Mouse (Mus musculus) c-Kit-negative CD71-positive TER-119-positive erythroid progenitor cells, embryonic 14.5 days (primary cell): ENCODE measurements at regions not wholly inside any gene's neighbourhood (a gene's known extent, or its start where the extent isn't known, plus 50 kb on each side); places are given as distances from the start of the nearest gene placed in this dataset.
"Not testable (repeated sequence)": the region's sequence is repeated elsewhere in the genome, so short reads cannot be mapped to it uniquely, and the experiment has no call there.

Source experiments
- DNase-seq: peaks from one replicate; pipeline ENCODE4 v3.0.0-alpha.2; 2013; ENCODE audit warnings: low read depth, low spot score

DNA sequence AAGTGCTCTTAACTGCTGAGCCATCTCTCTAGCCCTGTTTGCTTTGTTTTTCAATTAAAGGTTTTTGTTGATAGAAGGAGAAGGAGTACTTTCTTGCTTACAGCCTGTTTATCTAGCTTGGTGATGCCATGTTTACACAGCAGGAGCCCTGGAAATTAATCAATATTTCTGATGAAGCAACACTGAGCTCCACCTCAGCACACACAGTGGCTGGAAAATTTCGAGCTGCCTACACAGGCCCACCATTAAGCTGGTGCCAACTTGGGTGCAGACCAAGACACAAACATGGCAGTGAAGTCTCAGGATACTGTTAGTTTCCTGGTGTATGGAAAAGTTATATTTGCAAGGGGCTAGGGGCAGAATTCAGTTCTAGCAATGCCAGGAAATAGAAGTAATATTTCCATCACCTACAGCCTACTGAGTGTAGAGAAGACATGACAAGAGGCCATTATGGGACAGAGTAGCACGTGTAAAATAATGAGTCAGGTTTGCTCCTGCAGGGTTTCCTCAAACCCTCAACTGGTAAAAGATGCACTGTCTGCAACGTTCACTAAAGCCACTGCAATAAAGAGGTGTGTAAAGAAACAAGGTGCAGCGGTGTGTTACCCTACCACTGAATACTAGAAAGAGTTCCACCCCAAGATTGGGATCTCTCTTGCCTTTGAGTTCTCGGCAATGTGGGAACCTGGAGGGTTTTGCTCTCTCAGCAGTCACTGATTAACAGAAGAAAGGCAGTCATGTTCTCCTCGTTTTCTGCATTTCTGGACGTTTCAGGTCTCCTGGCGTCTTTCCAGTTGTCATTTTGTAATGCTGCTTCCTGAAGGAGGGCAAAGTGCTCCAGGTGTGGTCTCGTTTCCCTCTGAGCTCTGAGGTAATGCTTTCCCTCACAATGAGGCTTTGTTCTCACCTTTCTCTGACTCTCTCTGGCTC lies 108.8 kb upstream of the Fhl2 start:
- no peak for DNase-seq

DNA sequence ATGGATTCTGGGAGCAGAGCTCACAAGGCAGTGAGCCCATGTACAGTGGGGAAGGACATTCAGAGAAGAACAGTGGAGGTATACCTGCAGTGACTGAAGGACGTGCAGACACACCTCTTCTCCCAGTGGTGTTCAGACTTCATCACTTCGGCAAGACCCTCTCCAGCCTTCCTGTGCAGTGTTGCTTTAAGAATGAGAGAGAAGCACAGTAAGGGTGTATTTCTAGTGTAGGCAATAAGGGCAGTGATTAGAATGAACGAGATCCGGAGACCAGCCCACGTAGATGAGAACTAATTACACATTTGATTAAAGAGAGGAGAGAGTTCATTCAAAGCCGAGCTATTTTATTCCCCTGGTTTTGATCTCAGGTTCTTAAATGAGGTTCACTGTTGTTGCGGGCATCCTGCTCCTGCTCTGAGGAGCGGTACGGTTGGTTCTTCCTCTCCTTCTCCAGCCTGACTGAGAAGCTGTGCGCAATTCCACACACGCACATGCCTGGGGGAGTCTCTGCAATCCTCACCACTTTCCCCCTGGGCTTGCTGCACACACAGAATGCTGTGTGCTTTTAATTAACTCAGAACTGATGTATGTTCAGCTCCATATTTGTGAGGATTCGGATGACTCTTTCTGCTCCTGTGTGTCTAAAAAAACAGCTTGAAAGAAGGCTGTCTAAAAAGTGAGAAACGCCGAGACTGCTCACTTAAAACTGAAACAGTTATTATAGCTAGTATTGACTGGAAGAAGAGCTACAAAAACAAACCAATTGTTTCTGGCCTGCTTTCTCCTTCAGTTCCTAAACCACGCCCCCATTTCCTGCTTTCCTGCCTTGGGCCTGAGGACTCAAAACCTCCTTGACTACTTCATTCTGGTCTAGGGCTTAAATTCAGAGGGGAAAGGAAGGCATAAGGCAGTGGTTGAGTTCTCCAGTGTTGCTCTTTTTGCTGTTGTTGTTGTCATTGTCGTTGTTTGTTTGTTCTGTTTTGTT lies 114.2 kb upstream of the Fhl2 start:
- DNase-seq = no peak

DNA sequence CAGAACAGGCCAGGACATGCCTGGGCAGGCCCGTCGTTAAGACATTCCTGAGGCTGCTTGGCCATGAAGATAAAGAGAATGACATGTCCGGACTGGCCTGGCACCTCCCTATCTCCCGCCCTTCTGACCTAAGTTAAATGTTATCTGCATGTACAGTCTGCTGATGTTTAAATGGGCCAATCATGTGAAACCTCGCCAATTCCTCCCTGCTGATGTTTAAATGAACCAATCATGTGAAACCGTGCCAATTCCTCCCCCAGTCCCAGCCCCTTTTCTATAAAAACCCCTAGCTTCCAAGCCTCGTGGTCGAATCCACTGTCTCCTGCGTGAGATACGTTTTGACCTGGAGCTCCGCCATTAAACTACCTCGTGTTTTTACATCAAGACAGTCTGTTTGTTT lies 119.5 kb upstream of the Fhl2 start:
- not testable (repeated sequence) for DNase-seq

DNA sequence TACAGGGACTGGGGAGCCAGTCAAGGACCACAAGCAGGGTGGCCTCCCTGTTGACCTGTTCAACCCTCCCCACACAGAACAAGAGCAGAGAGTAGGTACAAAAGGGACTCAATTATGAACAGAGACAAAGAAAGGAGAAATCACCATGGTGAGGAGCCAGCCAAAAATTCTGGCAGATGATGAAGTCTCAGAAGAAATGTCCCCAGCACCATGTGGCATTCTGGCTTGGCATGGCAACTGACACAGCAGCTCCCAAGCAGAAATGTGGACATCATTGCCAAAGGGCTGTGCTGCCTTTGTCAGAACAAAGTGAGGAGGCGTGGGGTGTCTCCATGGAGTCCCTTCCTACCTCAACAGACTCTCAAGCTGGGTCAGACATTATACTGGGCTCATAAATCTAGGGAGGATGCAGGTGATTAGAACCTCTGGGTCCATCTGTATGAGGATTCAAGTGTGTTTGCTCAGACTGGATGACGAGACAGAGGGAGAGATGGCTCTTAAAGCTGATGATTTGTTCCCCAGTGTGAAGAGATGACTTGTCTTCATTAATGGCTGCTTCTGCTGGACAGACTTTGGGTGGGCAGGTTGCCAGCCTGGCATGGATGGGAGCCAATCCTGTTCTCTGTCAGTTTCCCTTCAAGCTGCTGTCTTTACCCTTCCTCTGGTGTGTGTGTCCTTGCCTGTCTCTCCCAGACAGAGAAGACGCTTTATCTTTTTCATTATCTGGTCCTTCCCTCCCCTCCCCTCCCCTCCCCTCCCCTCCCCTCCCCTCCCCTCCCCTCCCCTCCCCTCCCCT lies 120.5 kb upstream of the Fhl2 start:
- DNase-seq = no peak

DNA sequence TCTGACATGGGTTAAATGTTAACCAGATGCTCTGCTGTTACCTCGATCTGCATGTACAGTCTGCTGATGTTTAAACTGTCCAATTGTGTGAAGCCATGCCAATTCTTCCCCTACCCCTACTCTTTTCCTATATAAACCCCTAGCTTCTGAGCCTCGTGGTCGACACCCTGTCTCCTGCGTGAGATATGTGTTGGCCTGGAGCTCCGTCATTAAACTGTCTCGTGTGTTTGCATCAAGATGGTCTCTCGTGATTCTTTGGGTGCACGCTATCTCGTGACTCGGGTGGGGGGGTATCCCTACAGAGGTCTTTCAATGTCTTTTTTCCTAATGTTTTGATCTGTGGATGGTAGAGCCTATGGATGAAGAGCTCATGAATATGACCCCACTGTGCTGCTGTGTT lies 110.9 kb upstream of the Nck2 start:
- not testable (repeated sequence) for DNase-seq

DNA sequence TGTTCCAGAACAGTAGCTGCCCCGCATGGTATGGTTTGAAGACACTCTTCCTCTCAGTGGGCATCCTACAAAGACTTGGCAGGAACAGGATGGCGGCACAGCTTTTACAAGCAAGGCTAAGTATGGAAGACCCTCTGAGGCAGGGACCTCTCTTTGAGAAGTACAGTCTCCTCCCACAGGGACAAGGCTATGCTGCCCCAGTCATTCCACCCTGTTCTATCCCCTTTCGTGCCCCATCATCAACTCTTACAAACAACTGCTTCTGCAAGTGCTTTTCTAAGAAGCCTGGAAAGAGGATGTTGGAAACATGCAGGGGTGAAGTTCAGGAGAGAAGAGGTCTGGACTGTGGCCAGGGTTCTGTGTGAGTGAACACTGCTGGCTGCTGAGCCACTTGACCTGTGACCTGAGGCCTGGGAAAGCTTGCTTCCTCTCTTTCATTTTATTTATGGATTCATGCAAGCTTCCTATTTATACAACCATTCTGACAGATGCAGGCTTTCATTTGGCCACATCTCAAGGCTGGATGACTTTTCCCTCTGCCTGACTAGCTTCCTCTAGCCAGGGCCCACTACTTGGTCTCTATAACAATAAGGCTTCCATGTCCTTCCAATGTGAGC lies 107.1 kb upstream of the Nck2 start:
- DNase-seq = no peak

DNA sequence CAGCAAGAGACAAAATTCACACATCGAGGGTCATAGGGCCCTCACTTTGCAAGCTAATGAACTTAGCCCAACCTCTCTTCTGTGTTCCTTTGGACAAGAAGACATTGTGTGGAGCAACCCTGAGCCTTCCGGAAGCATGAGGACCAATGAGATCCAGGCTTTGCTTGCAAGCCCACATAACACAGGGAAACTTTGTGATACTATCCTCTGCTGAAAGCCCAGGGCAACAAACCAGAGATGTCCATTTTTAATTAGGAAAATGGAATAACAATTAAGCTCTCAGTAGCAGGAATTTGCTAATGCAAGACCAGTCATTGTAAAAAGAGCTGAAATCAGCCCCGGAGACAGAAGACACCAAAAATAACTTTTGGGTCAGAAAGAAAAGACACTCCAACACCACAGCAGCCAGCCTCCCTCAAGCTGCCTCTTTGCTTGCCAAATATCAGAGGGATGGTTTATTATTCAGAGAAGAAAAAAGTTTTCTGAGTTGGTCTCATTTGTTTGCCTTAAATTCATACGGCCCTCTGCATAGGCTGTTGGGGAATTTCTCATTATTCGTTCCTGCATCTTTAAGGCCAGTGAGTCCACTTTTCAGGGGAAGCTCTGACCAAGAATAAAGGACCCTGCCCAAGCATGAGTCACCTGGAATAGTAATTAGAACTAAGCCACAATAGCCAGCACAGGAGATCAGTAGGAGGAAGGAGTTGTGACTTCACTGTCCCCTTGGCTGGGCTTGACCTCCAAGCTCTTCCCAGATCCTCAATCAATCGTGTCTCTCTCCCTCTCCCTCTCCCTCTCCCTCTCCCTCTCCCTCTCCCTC lies 106.1 kb upstream of the Nck2 start:
- DNase-seq = no peak

DNA sequence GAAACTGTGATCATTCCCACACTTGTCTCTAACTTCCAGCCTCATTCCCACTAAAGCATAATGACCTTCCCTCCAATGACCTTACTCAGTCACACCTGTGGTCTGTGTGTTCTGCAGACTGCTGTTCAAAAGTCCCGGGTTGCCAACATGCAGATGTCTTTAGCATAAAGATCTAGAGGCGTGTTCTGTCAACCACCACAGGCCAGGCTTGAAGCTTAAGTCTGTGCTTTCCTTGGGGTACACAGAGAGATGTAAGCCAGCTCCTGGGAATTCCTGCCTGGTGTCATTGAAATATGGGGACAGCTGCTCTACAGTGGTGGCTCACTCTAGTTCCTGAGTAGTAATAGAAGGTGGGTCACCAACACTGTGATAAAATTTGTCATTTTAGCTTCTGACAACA lies 101.5 kb upstream of the Nck2 start:
- no peak for DNase-seq

DNA sequence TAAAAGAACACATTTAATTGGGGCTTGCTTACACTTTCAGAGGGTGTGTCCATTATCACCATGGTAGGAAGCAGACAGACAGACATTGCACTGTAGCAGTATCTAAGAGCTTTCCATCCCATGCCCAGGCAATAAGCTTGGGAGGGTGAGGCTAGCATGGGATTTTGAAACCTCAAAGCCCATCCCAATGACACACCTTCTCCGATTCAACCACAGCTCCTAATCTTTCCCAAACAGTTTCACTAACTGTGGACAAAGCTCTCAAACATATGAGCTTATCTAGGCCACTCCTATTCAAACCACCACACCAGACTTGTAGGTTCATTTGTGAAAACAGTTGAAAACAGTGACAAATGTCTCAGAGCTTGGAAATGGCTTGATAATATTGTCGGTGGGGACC lies 101.0 kb upstream of the Nck2 start:
- DNase-seq = no peak

DNA sequence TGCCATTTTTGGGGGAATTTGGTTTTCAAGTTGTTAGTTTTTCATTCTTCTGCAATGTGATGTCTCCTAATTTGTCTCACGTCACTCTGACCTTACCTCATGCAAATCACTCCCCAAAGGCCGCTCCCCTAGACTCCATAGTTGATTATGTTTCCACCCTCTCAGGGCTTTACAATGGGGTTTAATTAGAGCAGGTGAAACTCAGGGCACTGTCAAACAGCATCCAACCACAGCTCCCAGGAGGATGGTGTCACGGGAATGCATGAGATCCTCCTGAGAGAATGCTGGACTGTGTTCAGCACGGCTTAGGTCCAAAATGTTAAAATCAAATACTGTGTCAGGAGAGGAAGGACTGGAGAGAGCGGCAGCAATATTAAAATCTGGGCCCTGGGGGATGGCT lies 100.4 kb upstream of the Nck2 start:
- no peak for DNase-seq

DNA sequence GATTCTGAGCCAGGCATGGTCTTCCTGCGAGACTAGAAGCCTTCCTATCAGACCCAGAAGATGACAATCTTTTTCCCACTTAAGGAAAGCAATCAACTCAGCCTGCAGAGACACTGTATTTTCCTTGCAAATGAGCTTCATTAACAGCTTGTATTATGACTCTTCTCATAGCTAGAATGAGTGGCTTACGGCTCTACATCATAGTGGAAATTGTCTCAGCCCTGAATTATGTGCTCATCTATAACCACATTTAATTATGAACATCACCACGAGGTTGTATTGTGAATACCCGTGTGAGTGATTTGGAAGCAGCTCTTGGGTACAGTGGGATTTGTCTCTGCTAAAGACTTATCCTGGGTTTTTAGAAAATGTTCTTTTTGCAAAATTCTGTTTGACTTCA lies 97.2 kb upstream of the Nck2 start:
- DNase-seq = no peak

DNA sequence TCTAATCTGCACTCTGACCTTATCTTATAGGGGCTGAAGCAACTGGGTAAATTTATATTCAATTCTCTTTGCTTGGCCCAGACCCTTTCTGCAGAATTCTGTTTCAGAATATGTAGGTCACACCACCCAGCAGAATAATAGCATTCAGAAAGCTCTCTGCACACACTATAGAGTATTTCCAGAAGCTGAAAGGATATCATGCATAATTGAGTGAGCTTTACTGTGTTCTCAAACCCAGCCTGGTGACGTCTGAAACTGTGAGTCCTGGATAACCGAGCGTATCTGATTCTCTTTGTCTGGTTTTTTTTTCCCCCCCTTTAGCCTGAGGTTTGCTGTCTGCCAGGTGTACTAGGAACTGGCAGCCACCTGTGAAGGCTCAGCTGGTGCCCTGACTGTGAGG lies 94.4 kb upstream of the Nck2 start:
- no peak for DNase-seq

DNA sequence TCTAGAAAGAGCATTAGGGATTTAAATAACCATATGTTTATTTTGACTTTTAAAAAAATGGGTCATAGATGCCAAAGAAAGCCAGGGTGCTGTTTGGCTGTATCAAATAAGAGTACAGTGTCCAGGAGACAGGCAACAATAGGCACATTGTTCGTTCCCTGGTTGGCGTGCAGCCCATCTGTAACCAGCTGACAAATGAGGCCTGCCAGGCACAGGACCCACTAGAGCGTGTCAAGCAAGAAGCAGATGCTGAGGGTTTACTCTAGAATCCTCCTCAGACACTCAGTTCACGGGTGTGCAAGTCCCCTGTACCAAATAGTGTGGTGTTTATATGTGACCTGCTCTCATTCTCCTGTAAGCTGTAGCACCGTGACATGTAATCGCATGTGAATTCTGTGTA lies 86.2 kb upstream of the Nck2 start:
- no peak for DNase-seq

DNA sequence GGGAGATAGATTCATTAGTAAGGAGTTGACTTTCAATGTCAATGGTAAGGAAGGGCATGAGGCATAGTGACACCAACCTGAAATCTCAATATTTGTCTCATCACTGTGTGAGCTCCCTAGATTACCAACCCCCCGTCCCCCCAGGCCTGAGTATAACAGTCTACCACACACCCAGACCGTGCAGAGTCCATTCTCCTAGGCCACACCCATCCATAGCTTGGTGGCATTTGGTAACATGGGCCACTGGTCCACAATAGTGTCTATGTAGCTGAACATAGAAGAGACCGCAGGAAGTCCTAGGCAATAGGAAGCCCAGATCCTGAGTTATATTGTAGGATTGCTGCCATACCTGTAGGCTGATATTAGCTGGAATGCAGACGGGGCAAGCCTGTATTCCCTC lies 84.7 kb upstream of the Nck2 start:
- no peak for DNase-seq

DNA sequence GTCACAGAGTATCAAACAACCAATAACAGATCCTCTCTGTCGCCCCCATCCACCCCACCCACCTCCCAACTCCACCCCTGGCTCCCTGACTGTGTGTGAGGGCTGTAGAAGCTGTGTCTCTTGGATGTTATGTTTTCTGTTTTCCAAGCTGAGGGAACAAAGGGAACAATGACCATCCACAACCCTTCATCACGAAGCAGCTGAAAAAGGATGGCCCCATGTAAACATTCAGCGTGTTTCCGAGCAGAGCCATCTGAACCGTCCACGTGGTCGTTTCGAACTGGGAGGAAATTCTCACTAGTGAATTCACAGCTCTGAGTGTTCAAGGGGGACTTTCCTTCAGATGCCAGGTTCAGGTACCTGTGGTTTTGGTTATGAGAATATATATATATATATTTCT lies 84.1 kb upstream of the Nck2 start:
- DNase-seq = no peak

DNA sequence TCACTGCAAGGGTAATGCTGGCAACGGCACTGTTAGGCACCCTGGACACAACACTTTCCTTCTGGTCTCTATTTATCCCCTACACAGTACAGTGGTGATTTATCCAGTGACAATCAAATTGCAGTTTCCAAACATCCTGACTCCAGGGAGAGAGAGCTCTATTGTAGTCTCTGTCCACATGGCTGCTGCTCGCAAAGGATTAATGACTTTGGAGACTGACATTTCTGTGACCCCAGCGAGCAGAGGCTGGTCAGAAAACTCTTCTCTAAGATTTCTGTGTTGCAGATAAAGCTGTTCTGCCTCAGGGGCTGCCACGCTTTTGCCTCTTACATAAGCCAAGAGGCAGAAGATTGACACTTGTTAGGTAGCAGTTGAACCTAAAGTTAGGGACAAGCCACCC lies 83.6 kb upstream of the Nck2 start:
- DNase-seq = no peak

DNA sequence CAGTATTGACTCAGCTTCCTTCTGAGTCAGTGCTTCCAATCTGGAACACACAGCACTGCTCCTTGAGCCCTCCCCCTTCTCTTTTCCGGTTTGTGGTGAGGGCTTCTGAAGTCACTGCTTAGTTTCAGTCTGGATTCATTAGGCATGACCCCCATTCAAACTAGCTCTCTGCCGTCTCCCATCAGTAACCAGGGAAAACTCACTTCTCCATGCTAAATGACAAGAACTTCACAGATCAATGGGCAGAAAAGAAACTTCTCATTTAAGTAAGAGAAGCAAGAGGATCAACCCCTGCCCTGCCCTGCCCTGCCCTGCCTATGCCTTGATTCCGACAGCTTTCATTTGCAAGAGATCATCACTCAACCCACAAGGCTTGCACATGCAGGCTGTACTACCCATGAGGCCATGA lies 82.9 kb upstream of the Nck2 start:
- no peak for DNase-seq

DNA sequence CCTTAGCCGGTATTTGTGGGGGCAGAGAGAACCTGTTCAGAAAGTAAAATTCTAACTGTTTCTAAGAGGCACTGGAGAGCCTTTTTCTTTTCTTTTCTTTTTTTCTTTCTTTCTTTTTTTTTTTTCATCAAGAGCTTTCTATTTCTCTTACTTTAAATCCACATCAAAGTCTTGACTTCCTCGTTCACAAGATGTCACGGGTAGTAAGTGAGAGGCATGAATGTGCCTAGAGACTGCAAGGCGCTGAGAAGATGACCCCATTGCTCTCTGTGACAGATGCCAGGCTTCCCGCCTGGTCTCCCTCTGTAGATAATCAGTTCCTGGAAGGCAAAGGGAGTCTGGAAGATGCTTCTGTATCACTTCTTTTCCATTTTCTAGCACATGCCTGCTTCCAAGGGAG lies 82.2 kb upstream of the Nck2 start:
- no peak for DNase-seq

DNA sequence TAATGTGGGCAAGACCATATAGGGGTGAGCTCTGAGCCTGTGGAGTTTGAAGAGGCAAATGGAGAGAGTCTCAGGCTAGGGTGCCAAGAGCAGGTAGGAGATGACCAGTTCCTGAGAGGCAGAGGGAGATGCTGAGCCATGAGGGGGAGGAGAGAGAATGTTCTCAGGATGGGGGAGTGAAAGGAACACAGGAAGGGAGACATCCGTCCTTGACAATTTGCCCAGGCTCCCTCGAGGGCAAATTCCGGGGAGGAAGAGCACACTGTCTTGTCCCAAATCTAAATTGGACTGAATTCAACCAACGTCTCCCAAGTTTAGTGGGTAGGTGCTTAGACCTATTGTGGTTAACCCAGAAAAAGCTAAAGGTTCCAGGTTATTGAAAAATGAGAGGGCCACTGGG lies 81.2 kb upstream of the Nck2 start:
- no peak for DNase-seq

DNA sequence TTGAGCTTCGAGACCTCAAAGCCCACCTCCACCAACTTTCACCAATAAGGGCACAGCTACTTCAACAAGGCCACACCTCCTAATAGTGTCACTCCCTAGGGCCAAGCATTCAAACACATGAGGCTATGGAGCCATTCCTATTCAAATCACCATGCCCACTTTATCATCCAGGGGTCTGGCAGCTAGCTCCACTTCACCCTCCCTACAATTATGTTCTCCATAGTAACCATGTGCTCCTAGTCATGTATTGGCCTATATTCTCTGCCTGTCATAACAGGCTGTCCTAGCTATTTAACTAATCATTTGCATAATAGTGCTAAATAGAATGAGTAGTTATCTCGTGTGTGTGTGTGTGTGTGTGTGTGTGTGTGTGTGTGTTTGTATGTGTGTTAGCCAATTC lies 77.9 kb upstream of the Nck2 start:
- DNase-seq = no peak
